Mouse (Mus musculus): ENCODE results near the gene Pced1a. TPM values are rescaled to one million over a fixed set of nuclear protein-coding genes. Genes with fewer than 3 reads are reported as not detected.

The Pced1a gene
- polyA plus RNA-seq, 1 experiment: 0.42 TPM

GRCm38 (mm10) chr2:130401891-130402290 lies 22.6 kb downstream of the Pced1a start:
- Histone ChIP-seq H3K36me3 (ENCODE audit: control insufficient read depth) (no peaks in the 10 kb centered on the region), H3K9me3 (ENCODE audit: control insufficient read depth, low read length) (no peaks in the 10 kb centered on the region), H3K4me1 (ENCODE audit: control insufficient read depth) (peaks cover 2% of the 10 kb centered on the region; the same call in 1 of the 2 replicates), H3K27me3 (ENCODE audit: control insufficient read depth) (peaks cover 28% of the 10 kb centered on the region), H3K4me3 (replicated peaks) (no peak overlapping the region)
- TF ChIP-seq GATA1 (IDR thresholded peaks at IDR 0.05; ENCODE audit: low read length) (no peak), TAL1 (IDR thresholded peaks at IDR 0.05; ENCODE audit: low read length) (no peak)

GRCm38 (mm10) chr2:130400046-130400445 lies 24.5 kb downstream of the Pced1a start:
- Histone ChIP-seq H3K36me3 (ENCODE audit: control insufficient read depth) (no peaks in the 10 kb centered on the region), H3K27me3 (ENCODE audit: control insufficient read depth) (peaks cover 41% of the 10 kb centered on the region), H3K9me3 (ENCODE audit: control insufficient read depth, low read length) (no peaks in the 10 kb centered on the region), H3K4me3 (replicated peaks) (no peak overlapping the region), H3K4me1 (ENCODE audit: control insufficient read depth) (peaks cover 2% of the 10 kb centered on the region; the same call in 1 of the 2 replicates)
- no peak for TF ChIP-seq GATA1 (IDR thresholded peaks at IDR 0.05; ENCODE audit: low read length)
- no peak for TF ChIP-seq TAL1 (IDR thresholded peaks at IDR 0.05; ENCODE audit: low read length)

- Histone ChIP-seq H3K9me3 (ENCODE audit: control insufficient read depth, low read length) (no peaks in the 10 kb centered on the region), H3K4me1 (ENCODE audit: control insufficient read depth) (peaks cover 2% of the 10 kb centered on the region; the same call in 1 of the 2 replicates), H3K36me3 (ENCODE audit: control insufficient read depth) (no peaks in the 10 kb centered on the region), H3K27me3 (ENCODE audit: control insufficient read depth) (peaks cover 41% of the 10 kb centered on the region), H3K4me3 (replicated peaks) (no peak overlapping the region)
- TF ChIP-seq TAL1 (IDR thresholded peaks at IDR 0.05; ENCODE audit: low read length) (no peak), GATA1 (IDR thresholded peaks at IDR 0.05; ENCODE audit: low read length) (no peak)
These were observed 26.4 kb downstream of the Pced1a start for GRCm38 (mm10) chr2:130398091-130398490.

GRCm38 (mm10) chr2:130397186-130397985 lies 27.1 kb downstream of the Pced1a start, which contains the start of gene Cpxm1:
Gene Cpxm1 (minus strand): TSS chr2:130397574.
- no peaks in the 10 kb centered on the region for H3K36me3 ChIP-seq (ENCODE audit: control insufficient read depth)
- no peak for TF ChIP-seq GATA1 (IDR thresholded peaks at IDR 0.05; ENCODE audit: low read length)
- TF ChIP-seq TAL1 (IDR thresholded peaks at IDR 0.05; ENCODE audit: low read length): no peak
- H3K4me3 ChIP-seq (replicated peaks): peak within 1 kb of the TSS; percentile 38
- H3K27me3 ChIP-seq (ENCODE audit: control insufficient read depth): peaks cover 37% of the 10 kb centered on the region
- H3K4me1 ChIP-seq (ENCODE audit: control insufficient read depth): peaks cover 2% of the 10 kb centered on the region; the same call in 1 of the 2 replicates
- H3K9me3 ChIP-seq (ENCODE audit: control insufficient read depth, low read length): no peaks in the 10 kb centered on the region

GRCm38 (mm10) chr2:130395696-130396095 lies 28.8 kb downstream of the Pced1a start:
- H3K27me3 ChIP-seq (ENCODE audit: control insufficient read depth): peaks cover 37% of the 10 kb centered on the region
- H3K36me3 ChIP-seq (ENCODE audit: control insufficient read depth): no peaks in the 10 kb centered on the region
- peaks cover 2% of the 10 kb centered on the region; the same call in 1 of the 2 replicates for H3K4me1 ChIP-seq (ENCODE audit: control insufficient read depth)
- H3K4me3 ChIP-seq (replicated peaks): no peak overlapping the region
- no peaks in the 10 kb centered on the region for H3K9me3 ChIP-seq (ENCODE audit: control insufficient read depth, low read length)
- TF ChIP-seq TAL1 (IDR thresholded peaks at IDR 0.05; ENCODE audit: low read length): no peak
- TF ChIP-seq GATA1 (IDR thresholded peaks at IDR 0.05; ENCODE audit: low read length): no peak

GRCm38 (mm10) chr2:130392836-130393235 lies 31.7 kb downstream of the Pced1a start:
- Histone ChIP-seq H3K9me3 (ENCODE audit: control insufficient read depth, low read length) (no peaks in the 10 kb centered on the region), H3K4me3 (replicated peaks) (no peak overlapping the region), H3K4me1 (ENCODE audit: control insufficient read depth) (peaks cover 2% of the 10 kb centered on the region; the same call in 1 of the 2 replicates), H3K36me3 (ENCODE audit: control insufficient read depth) (no peaks in the 10 kb centered on the region), H3K27me3 (ENCODE audit: control insufficient read depth) (peaks cover 22% of the 10 kb centered on the region)
- no peak for TF ChIP-seq GATA1 (IDR thresholded peaks at IDR 0.05; ENCODE audit: low read length)
- no peak for TF ChIP-seq TAL1 (IDR thresholded peaks at IDR 0.05; ENCODE audit: low read length)

- TF ChIP-seq TAL1 (IDR thresholded peaks at IDR 0.05; ENCODE audit: low read length): no peak
- TF ChIP-seq GATA1 (IDR thresholded peaks at IDR 0.05; ENCODE audit: low read length): no peak
- H3K4me3 ChIP-seq (replicated peaks): no peak overlapping the region
- H3K9me3 ChIP-seq (ENCODE audit: control insufficient read depth, low read length): no peaks in the 10 kb centered on the region
- H3K4me1 ChIP-seq (ENCODE audit: control insufficient read depth): no peaks in the 10 kb centered on the region
- peaks cover 7% of the 10 kb centered on the region for H3K27me3 ChIP-seq (ENCODE audit: control insufficient read depth)
- H3K36me3 ChIP-seq (ENCODE audit: control insufficient read depth): no peaks in the 10 kb centered on the region
These were observed 33.4 kb downstream of the Pced1a start for GRCm38 (mm10) chr2:130390993-130391625.

GRCm38 (mm10) chr2:130388796-130389195 lies 35.7 kb downstream of the Pced1a start:
- Histone ChIP-seq H3K27me3 (ENCODE audit: control insufficient read depth) (peaks cover 4% of the 10 kb centered on the region; the same call in 1 of the 2 replicates), H3K9me3 (ENCODE audit: control insufficient read depth, low read length) (no peaks in the 10 kb centered on the region), H3K4me1 (ENCODE audit: control insufficient read depth) (no peaks in the 10 kb centered on the region), H3K4me3 (replicated peaks) (no peak overlapping the region), H3K36me3 (ENCODE audit: control insufficient read depth) (no peaks in the 10 kb centered on the region)
- no peak for TF ChIP-seq GATA1 (IDR thresholded peaks at IDR 0.05; ENCODE audit: low read length)
- no peak for TF ChIP-seq TAL1 (IDR thresholded peaks at IDR 0.05; ENCODE audit: low read length)

GRCm38 (mm10) chr2:130386212-130386611 lies 38.3 kb downstream of the Pced1a start:
- no peak for TF ChIP-seq GATA1 (IDR thresholded peaks at IDR 0.05; ENCODE audit: low read length)
- no peak for TF ChIP-seq TAL1 (IDR thresholded peaks at IDR 0.05; ENCODE audit: low read length)

More at GRCm38 (mm10) chr2:130386212-130386611, 38.3 kb downstream of the Pced1a start:
- Histone ChIP-seq H3K36me3 (ENCODE audit: control insufficient read depth) (no peaks in the 10 kb centered on the region), H3K9me3 (ENCODE audit: control insufficient read depth, low read length) (no peaks in the 10 kb centered on the region), H3K4me1 (ENCODE audit: control insufficient read depth) (no peaks in the 10 kb centered on the region), H3K27me3 (ENCODE audit: control insufficient read depth) (peaks cover 4% of the 10 kb centered on the region; the same call in 1 of the 2 replicates), H3K4me3 (replicated peaks) (no peak overlapping the region)

All from erythroblast, embryonic 14.5 days (primary cell).